Mouse (Mus musculus) ES-E14 (cell line): ENCODE results near the gene Dexi.

Experiments
- HCFC1 ChIP-seq: IDR thresholded peaks from 2 replicates; pipeline ENCODE4 v1.6.1; 2012; ENCODE audit warnings: low read length, inconsistent platforms, borderline replicate concordance; ENCODE audit not compliant: insufficient read depth
- MAFK ChIP-seq: IDR thresholded peaks from 2 replicates; pipeline ENCODE4 v1.6.1; 2014; ENCODE audit warnings: mild to moderate bottlenecking, low read depth, low read length, inconsistent platforms; ENCODE audit not compliant: insufficient read depth
- ZC3H11A ChIP-seq: IDR thresholded peaks from 2 replicates; pipeline ENCODE4 v1.6.1; 2012; ENCODE audit warnings: low read depth, mild to moderate bottlenecking, inconsistent platforms, low read length, borderline replicate concordance

- TF ChIP-seq MAFK, result no peak
- no peak for TF ChIP-seq HCFC1
- TF ChIP-seq ZC3H11A, result no peak
These were observed 9.1 kb downstream of the Dexi start for GRCm38 (mm10) chr16:10533781-10534180.
